7 mouse cellular contexts compared by ENCODE assay signal in the genomic region with DNA sequence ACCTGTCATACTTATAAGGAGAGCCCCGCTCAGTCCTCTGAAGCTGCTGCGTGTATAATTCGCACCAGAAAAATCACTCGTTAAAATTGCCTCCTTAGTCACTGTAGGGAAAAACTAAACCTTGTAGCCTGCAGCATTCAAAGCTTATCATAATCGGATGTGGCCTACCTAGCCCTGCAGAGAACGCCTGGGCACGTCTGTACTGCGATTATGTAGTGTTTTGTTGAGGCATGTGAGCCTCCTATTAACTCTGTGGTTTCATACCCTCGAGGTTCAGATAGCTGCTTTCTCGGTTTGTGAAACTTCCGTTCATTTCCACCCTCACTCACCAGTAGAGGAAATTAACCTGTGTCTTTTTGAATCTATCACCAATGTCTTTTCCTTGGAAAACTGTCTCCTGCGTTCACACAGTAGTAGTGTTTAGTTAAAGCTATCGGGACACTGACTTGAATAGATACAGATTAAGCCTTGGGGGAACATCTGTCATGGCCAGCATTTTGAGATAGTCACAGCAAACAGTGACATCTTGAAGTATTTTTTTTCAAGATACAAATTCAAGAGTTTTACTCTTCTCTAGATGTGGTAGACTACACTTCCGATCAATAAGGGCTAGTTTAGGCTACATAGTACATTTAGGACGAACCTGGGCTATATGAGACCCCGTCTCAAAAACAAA. TPM values are rescaled to one million over a fixed set of nuclear protein-coding genes. Genes with fewer than 3 reads are reported as not detected.
DNase-seq lines count a peak whose midpoint lies in the region; ATAC-seq and TF ChIP-seq lines count a peak whose summit lies in the region.

No protein-coding gene starts in this region.

- H3K4me1 ChIP-seq in testis, adult 2 months (ENCODE audit: control insufficient read depth, insufficient read depth, low read length), result peaks cover 4% of the 10 kb centered on the region; the same call in 1 of the 2 replicates
- H3K4me1 ChIP-seq in embryonic facial prominence, embryonic 10.5 days, result peaks cover 8% of the 10 kb centered on the region
- H3K4me1 ChIP-seq in midbrain, postnatal 0 days (ENCODE audit: insufficient read depth, low read length), result no peaks in the 10 kb centered on the region

- H3K4me3 ChIP-seq in testis, adult 2 months (ENCODE audit: control insufficient read depth, low read depth, low read length), result peak overlapping the region; percentile 86
- peak overlapping the region; percentile 97 for H3K4me3 ChIP-seq in embryonic facial prominence, embryonic 10.5 days
- H3K4me3 ChIP-seq in midbrain, postnatal 0 days (ENCODE audit: low read depth, low read length), result peak overlapping the region; percentile 93

- peak overlapping the region; percentile 84 for H3K27ac ChIP-seq in testis, adult 2 months (ENCODE audit: control insufficient read depth, insufficient read depth, low read depth, low read length)
- H3K27ac ChIP-seq in embryonic facial prominence, embryonic 10.5 days (replicated peaks), result peak overlapping the region; percentile 98
- peak overlapping the region; percentile 88 for H3K27ac ChIP-seq in midbrain, postnatal 0 days (ENCODE audit: low read depth, low read length)

- no peak for DNase-seq in testis, postnatal 10 days (ENCODE audit: low spot score)
- DNase-seq in embryonic facial prominence, embryonic 10.5 days (ENCODE audit: low spot score), result no peak
- DNase-seq in induced T-regulatory cell, adult 2 months (ENCODE audit: low read depth), result peak; percentile 81
- DNase-seq in midbrain, postnatal 0 days (ENCODE audit: low spot score), result peak; percentile 10
- DNase-seq in urinary bladder, adult 2 months (ENCODE audit: low spot score), result no peak
- no peak for DNase-seq in adipocyte (ENCODE audit: low spot score)

- no peaks in the 10 kb centered on the region for H3K9me3 ChIP-seq in embryonic facial prominence, embryonic 10.5 days
- H3K9me3 ChIP-seq in midbrain, postnatal 0 days (ENCODE audit: low read length), result no peaks in the 10 kb centered on the region

- peak overlapping the region; percentile 98 for H3K9ac ChIP-seq in midbrain, postnatal 0 days (replicated peaks; ENCODE audit: low read length, poor library complexity, severe bottlenecking)

- no peak for TF ChIP-seq POLR2A in testis, adult 2 months (IDR thresholded peaks at IDR 0.05; ENCODE audit: control insufficient read depth, low read depth, low read length)

- WGBS in embryonic facial prominence, embryonic 10.5 days, result 38% methylated on average over 16 of the region's 16 CpGs
- 33% methylated on average over 16 of the region's 16 CpGs for WGBS in midbrain, postnatal 0 days

- H3K27me3 ChIP-seq in testis, adult 2 months (ENCODE audit: control insufficient read depth, insufficient read depth, low read length), result no peaks in the 10 kb centered on the region
- H3K27me3 ChIP-seq in embryonic facial prominence, embryonic 10.5 days (replicated peaks; ENCODE audit: low read depth, poor library complexity, severe bottlenecking), result no peaks in the 10 kb centered on the region
- H3K27me3 ChIP-seq in midbrain, postnatal 0 days (ENCODE audit: insufficient read depth, low read length), result no peaks in the 10 kb centered on the region

- ATAC-seq in midbrain, postnatal 0 days (ENCODE audit: low FRiP score), result no peak

- no peaks in the 10 kb centered on the region for H3K36me3 ChIP-seq in testis, adult 2 months (ENCODE audit: control insufficient read depth, insufficient read depth, low read length)
- no peaks in the 10 kb centered on the region for H3K36me3 ChIP-seq in embryonic facial prominence, embryonic 10.5 days (replicated peaks)
- no peaks in the 10 kb centered on the region for H3K36me3 ChIP-seq in midbrain, postnatal 0 days (ENCODE audit: insufficient read depth, low read length)

- H3K4me2 ChIP-seq in midbrain, postnatal 0 days (ENCODE audit: low read depth, low read length, poor library complexity, severe bottlenecking), result peak overlapping the region; percentile 64

- no peak for TF ChIP-seq CTCF in testis, adult 2 months (IDR thresholded peaks at IDR 0.05; ENCODE audit: control insufficient read depth, insufficient read depth, insufficient replicate concordance, low read depth, low read length)
- no peak for TF ChIP-seq CTCF in midbrain, postnatal 0 days (IDR thresholded peaks at IDR 0.05)

RNA-seq across cellular contexts. Expression of gene Pskh1, which starts 0.8 kb away (rescaled TPM):
- polyA plus RNA-seq in testis, adult 2 months (2012; rRNA removed), result 16.7 and 19.4 TPM in 2 replicates
- polyA plus RNA-seq in embryonic facial prominence, embryonic 10.5 days (2016; fragmentation: Nextera tagmentation; extraction: Ambion mirVana), result 35.9 and 38.1 TPM in 2 replicates
- 23.2 and 23.9 TPM in 2 replicates for total RNA-seq in midbrain, postnatal 0 days (2014; rRNA removed)
- polyA plus RNA-seq in midbrain, postnatal 0 days (2015; fragmentation: Nextera tagmentation; extraction: Ambion mirVana), result 8.7 and 11.9 TPM in 2 replicates
- polyA plus RNA-seq in urinary bladder, adult 2 months (2012; rRNA removed), result 30.0 and 32.6 TPM in 2 replicates

RNA-seq across cellular contexts. Expression of gene Nrn1l, which starts 7.7 kb away (rescaled TPM):
- polyA plus RNA-seq in testis, adult 2 months (2012; rRNA removed), result 3.8 and 5.0 TPM in 2 replicates
- 0.35 and 0.54 TPM in 2 replicates for polyA plus RNA-seq in embryonic facial prominence, embryonic 10.5 days (2016; fragmentation: Nextera tagmentation; extraction: Ambion mirVana)
- total RNA-seq in midbrain, postnatal 0 days (2014; rRNA removed), result 1.3 and 1.9 TPM in 2 replicates
- polyA plus RNA-seq in midbrain, postnatal 0 days (2015; fragmentation: Nextera tagmentation; extraction: Ambion mirVana), result 1.3 TPM in 2 replicates
- polyA plus RNA-seq in urinary bladder, adult 2 months (2012; rRNA removed), result 1.9 and 2.0 TPM in 2 replicates

RNA-seq across cellular contexts. Expression of gene Edc4, which starts 20.4 kb away (rescaled TPM):
- polyA plus RNA-seq in testis, adult 2 months (2012; rRNA removed), result 85.5 and 87.8 TPM in 2 replicates
- 69.8 and 78.4 TPM in 2 replicates for polyA plus RNA-seq in embryonic facial prominence, embryonic 10.5 days (2016; fragmentation: Nextera tagmentation; extraction: Ambion mirVana)
- total RNA-seq in midbrain, postnatal 0 days (2014; rRNA removed), result 100 and 125 TPM in 2 replicates
- polyA plus RNA-seq in midbrain, postnatal 0 days (2015; fragmentation: Nextera tagmentation; extraction: Ambion mirVana), result 45.2 and 45.4 TPM in 2 replicates
- polyA plus RNA-seq in urinary bladder, adult 2 months (2012; rRNA removed), result 38.1 and 44.6 TPM in 2 replicates

RNA-seq across cellular contexts. Expression of gene Ctrl, which starts 32.6 kb away (rescaled TPM):
- polyA plus RNA-seq in testis, adult 2 months (2012; rRNA removed), result 0.91 and 0.96 TPM in 2 replicates
- polyA plus RNA-seq in embryonic facial prominence, embryonic 10.5 days (2016; fragmentation: Nextera tagmentation; extraction: Ambion mirVana), result 1.9 and 2.2 TPM in 2 replicates
- total RNA-seq in midbrain, postnatal 0 days (2014; rRNA removed), result 3.6 and 4.0 TPM in 2 replicates
- 3.2 and 3.9 TPM in 2 replicates for polyA plus RNA-seq in midbrain, postnatal 0 days (2015; fragmentation: Nextera tagmentation; extraction: Ambion mirVana)
- polyA plus RNA-seq in urinary bladder, adult 2 months (2012; rRNA removed), result 1.4 and 1.8 TPM in 2 replicates

RNA-seq across cellular contexts. Expression of gene Psmb10, which starts 37.2 kb away (rescaled TPM):
- 10.5 and 11.3 TPM in 2 replicates for polyA plus RNA-seq in testis, adult 2 months (2012; rRNA removed)
- polyA plus RNA-seq in embryonic facial prominence, embryonic 10.5 days (2016; fragmentation: Nextera tagmentation; extraction: Ambion mirVana), result 30.5 and 36.8 TPM in 2 replicates
- 44.9 and 85.1 TPM in 2 replicates for total RNA-seq in midbrain, postnatal 0 days (2014; rRNA removed)
- polyA plus RNA-seq in midbrain, postnatal 0 days (2015; fragmentation: Nextera tagmentation; extraction: Ambion mirVana), result 110 and 122 TPM in 2 replicates
- 82.8 and 98.7 TPM in 2 replicates for polyA plus RNA-seq in urinary bladder, adult 2 months (2012; rRNA removed)

Comparison
In these comparisons a context has a peak if more than half of its experiments do, and no peak if none do; other contexts are left out.
1. DNase-seq: peak in induced T-regulatory cell, adult 2 months (single experiment) and midbrain, postnatal 0 days (single experiment); none in testis, postnatal 10 days (single experiment), embryonic facial prominence, embryonic 10.5 days (single experiment), urinary bladder, adult 2 months (single experiment) and adipocyte (single experiment).
2. Peak in every context shown above with its lines, with median percentiles within 50 percentile points of each other: H3K27ac ChIP-seq and H3K4me3 ChIP-seq.